Mouse (Mus musculus) ovary, postnatal 10 days (tissue): ENCODE data around the gene Wdr5b.

Source experiments
- DNase-seq: peaks from one replicate; pipeline ENCODE4 v3.0.0; 2022; ENCODE audit warnings: low spot score

Gene Wdr5b

DNA sequence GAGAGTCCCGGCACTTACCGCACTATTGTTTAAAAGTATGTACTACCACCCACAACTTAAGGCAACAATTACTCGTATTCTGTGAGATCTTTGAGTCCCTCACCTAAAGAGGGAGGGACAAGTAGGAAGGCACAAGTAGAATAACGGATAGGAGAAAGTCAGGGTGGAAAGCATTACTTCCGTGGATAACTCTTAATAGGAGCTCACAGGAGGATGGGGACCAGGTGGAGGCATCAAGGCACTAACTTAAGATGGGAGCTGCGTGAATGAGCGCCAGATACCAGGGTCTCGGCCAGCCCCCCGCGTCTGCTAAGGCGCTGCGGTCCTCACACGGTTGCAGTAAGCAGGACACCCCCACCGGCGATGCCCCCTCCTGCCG, 30.1 kb downstream of the Wdr5b start:
- DNase-seq = no peak

DNA sequence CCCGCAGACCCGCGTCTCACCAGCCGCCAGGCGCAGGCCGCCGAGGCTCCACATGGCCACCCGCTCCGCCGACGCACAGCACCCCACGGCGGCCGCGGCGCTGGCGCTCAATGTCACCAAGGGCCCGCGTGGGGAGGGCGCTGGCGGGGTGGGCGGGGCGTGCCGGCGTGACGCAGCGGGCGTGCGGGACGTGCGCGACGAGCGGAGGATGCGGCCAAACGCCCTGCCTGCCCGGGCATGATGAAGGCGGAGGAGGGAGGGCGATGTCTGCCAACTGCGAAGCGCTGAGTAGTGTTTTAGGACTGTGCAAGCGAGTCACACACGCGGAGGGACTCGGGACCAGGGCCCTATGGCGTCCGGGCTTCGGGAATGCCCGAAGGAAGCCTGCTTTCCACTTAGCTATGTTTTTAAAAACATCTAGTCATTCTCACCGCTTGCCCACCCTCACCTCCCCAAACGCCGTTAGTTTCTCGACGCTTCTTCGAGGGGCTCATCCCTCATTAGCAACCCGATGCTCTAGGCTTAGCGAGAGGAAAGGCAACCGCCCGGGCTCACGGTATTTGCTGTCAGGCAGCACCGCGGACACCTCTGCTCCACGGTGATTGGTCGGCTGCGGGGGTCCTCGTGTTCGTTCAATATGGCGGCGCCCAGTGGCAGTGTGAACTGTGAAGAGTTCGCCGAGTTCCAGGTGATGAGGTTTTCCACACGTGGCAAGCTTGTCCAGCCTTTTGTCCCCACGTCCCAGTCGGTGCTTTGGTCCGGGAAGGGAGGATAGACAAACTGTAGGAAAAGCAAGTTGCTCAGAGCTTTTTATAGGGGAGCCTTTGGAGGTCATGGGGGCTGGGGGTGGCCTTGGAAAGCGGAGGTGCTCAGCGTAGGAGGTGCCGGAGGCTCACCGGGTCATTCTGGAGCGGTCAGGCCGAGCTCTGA, 30.7 kb downstream of the Wdr5b start, which contains the start of the genes Fam162a and Ccdc58:
Gene Fam162a, minus strand, starts transcription at position 145 of the 930 bp plus-strand sequence.
Gene Ccdc58, plus strand, starts transcription at position 236 of the 930 bp plus-strand sequence.
- peak; percentile 89 for DNase-seq

DNA sequence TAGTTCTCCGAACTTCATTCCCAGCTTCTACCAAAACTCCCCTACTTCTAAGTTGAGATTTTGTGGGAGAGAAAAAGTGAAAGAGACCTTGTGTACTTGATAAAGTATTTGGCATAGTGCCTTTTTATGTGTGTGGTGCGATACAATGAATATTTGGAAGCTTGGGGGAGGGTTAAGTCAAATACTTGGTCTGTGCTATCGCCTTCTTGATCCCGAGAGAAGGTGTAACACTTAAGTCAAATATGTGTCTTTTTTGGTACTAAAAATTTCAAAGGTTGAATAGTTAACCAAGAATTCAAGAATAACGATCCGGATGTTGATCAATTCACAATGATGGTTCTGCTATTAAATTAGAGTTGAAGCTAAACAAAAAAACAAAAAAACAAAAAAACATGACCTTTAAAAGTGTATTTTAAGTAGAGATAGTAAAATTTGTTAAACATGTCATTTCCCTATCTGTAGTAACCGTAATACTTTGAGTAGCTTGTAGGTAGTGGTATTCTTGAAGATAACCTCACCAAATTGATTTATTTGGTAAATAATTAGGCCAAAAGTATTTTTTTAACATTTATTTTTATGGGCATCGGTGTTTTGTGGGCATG, 31.5 kb downstream of the Wdr5b start:
- no peak for DNase-seq

DNA sequence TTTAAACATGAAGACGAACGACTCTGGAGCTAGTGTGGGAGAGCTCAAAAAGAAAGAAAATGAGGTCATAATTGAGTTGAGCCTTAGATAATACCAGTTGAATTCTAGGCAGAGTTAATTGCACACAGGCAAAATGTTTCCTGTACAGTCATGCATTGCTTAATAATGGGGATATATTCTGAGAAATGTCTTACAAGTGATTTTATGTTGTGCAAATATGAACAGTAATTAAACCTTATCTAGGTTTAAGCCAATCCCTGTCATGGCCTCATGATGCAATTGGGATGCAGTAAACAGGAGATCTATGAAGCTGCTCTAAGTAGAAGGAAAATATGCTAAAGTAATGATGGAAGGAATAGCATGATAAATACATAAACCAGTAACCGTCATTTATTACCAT, 33.8 kb downstream of the Wdr5b start:
- DNase-seq = no peak

DNA sequence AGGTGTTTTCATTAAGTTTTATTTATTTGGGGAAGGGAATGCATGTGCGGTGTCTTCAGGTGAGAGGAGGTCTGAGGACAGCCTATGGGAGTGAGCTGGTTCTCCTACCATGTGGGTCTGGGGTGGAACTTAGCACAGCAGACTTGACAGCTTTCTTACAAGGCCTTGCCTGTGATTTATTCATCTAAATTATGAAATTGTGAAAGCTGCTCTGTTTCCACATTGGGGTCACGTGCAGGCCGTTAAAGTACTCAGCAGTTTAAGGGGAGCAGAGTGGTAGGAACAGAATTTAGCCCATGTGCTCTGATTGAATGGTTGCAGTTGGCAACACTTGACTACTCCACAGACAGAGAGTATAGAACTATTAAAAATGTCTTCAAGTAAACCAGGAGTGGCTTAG, 38.9 kb downstream of the Wdr5b start:
- no peak for DNase-seq

DNA sequence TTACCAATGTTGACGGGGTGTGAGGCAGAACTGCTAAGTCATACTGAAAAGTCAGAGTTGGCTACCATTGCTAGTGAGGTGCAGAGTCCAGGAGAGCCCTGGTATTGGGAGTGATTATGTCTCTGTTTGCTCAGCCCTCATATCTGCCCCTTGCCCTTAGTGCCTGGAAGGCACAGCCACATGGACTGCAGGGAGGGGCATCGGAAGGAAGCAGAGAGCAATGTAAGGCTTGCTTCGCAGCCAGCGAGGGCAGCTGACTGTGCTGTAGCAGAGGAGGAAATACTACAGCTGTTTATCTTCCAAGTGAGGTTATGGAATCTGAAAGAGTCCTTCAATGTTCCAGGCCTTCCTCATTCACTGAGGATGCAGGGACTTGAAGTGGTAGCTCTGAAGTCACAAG, 46.9 kb downstream of the Wdr5b start:
- DNase-seq = no peak

DNA sequence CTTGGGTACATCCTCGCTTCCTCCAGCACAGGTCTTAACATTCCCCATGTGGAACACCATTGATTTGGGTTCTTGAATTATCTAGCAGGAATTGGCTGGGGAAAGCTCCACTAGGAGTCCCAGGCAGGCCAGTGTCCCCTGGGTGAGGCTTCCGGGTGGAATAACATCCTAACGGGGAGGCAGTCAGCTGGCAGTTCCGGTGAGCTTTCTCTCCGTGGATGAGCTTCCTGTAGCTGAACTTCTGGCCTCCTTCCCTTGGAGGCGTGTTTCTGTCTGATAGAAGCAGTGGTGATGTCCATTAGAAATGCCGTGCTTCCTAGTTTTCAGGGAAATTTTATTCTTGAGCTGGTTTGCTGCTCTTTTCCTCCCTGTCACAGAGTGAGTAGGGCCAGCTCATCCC, 48.1 kb downstream of the Wdr5b start:
- DNase-seq = no peak

DNA sequence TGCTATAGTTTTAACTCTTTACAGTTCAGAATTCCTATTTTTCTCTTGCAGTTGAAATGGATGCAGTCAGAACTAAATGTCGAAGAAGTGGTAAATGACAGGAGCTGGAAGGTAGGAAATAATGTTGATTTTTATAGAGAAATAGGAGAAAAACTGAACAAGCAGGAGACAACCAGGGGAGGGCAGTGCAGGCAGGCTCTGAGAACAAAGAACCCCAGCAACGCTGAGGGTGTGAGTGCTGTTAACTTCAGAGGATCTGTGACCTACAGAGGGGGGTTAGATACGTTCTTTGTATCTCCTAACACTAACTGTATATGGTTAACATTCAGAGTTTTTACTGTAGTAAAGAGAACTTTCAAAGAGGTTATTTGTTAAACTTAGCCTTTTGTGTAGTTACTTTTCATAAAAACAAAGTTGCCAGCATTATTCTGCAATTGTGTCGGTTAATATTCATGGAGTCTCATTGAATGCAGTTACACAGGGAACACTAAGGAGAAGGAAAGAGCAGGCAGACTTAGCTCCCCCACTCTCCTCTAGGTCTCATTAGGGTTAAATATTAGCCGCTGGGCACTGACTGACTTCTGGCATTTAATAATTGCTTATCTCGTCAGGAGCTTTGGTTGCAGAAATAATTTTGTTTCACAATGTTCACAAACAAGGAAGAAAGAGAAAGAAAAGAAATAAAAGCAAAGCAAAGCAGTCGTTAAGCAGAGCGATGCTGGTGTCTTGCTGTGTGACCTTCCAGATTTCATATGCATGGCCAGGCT, 49.0 kb downstream of the Wdr5b start:
- DNase-seq = no peak

DNA sequence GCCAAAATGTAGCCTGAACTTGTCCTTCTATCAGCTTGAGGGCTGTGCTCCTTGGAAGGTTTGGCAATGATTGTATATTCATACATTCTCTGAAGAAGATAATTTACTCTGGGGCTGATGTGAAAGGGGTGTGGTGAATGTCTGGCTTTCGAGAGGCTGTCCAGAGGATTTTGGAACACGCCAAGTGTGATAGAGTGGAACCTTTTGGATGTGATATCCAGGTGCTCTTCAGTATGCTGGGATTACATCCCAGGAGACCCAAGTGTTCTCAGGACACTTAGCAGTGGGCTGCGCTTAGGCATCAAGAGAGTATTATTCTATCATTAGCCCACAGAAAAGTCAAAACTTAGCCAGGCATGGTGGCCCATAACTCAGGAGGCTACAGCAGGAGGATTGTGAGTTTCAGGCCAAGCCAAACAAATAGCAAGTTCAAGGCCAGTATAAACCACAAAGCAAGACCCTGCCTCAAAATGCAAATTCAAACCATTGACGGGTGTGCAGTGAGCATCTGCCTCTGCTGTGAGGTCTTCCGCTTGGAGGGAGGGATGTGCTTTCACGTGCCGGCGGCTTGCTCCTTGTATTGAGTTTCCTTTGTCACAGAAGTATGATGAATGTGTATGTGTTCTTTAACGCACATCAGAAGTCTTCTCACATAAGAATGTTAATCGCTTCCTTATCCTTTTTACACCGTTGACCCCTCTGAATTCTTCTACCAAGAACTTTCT, 50.0 kb downstream of the Wdr5b start:
- DNase-seq = no peak
